Mouse (Mus musculus): ENCODE data around the gene Lax1.

Gene Lax1

GRCm38 (mm10) chr1:133632168-133632567, 57.7 kb downstream of the Lax1 start:
- no peak for DNase-seq (ENCODE audit: low read depth, low spot score)
